Comparison of ENCODE assay signal across 14 mouse cellular contexts in genomic region chr1:191307766-191308455, GRCm38 (mm10). TPM values are rescaled to one million over a fixed set of nuclear protein-coding genes. Genes with fewer than 3 reads are reported as not detected.
DNase-seq lines count a peak whose midpoint lies in the region; ATAC-seq and TF ChIP-seq lines count a peak whose summit lies in the region.
"Had no signal": no experiment of that assay in that cellular context is flagged by ENCODE, and none has a peak within 500 bp of the region (broad histone marks: within the 10 kb centered on the region; RNA-seq: fewer than 3 reads in every experiment).

No protein-coding gene starts in this region.

- no peak overlapping the region for H3K4me3 ChIP-seq in kidney, adult 2 months (ENCODE audit: insufficient read depth, low read depth, low read length)
- H3K4me3 ChIP-seq in midbrain, postnatal 0 days (ENCODE audit: low read depth, low read length) = no peak overlapping the region
- H3K4me3 ChIP-seq in midbrain, embryonic 13.5 days (replicated peaks) = no peak overlapping the region
- H3K4me3 ChIP-seq: embryonic facial prominence, embryonic 15.5 days had no signal

- no peak for TF ChIP-seq POLR2A in kidney, adult 2 months (IDR thresholded peaks at IDR 0.05; ENCODE audit: low read depth, low read length)

- WGBS in kidney, adult 2 months = 92% methylated on average over 9 of the region's 9 CpGs
- WGBS in midbrain, postnatal 0 days = 85% methylated on average over 9 of the region's 9 CpGs
- 87% methylated on average over 9 of the region's 9 CpGs for WGBS in midbrain, embryonic 13.5 days

- no peak overlapping the region for H3K27ac ChIP-seq in kidney, adult 2 months (ENCODE audit: insufficient read depth, low read depth, low read length)
- H3K27ac ChIP-seq in midbrain, postnatal 0 days (ENCODE audit: low read depth, low read length) = no peak overlapping the region
- H3K27ac ChIP-seq in midbrain, embryonic 13.5 days = no peak overlapping the region
- H3K27ac ChIP-seq: embryonic facial prominence, embryonic 15.5 days; hindbrain, embryonic 14.5 days had no signal

- TF ChIP-seq CTCF in kidney, adult 2 months (conservative IDR thresholded peaks at IDR 0.05; ENCODE audit: insufficient read depth, insufficient read length, low read depth, low read length) = peak; percentile 43
- TF ChIP-seq CTCF in midbrain, postnatal 0 days (IDR thresholded peaks at IDR 0.05) = peak; percentile 61

- H3K9me3 ChIP-seq in midbrain, postnatal 0 days (ENCODE audit: low read length) = no peaks in the 10 kb centered on the region
- 0 out of 2 replicates have a peak, but pooled peaks cover 6% of the 10 kb centered on the region for H3K9me3 ChIP-seq in midbrain, embryonic 13.5 days
- H3K9me3 ChIP-seq: embryonic facial prominence, embryonic 15.5 days had no signal

- no peak for ATAC-seq in midbrain, postnatal 0 days (ENCODE audit: low FRiP score)
- no peak for ATAC-seq in midbrain, embryonic 13.5 days
- ATAC-seq: activated CD4-positive, CD25-positive, alpha-beta regulatory T cell, adult 4 months; forebrain, embryonic 14.5 days had no signal

- H3K4me2 ChIP-seq in midbrain, postnatal 0 days (ENCODE audit: low read depth, low read length, poor library complexity, severe bottlenecking) = no peak overlapping the region
- H3K4me2 ChIP-seq in midbrain, embryonic 13.5 days (replicated peaks) = no peak overlapping the region
- H3K4me2 ChIP-seq: embryonic facial prominence, embryonic 15.5 days; hindbrain, embryonic 14.5 days had no signal

- H3K27me3 ChIP-seq in kidney, adult 2 months (replicated peaks; ENCODE audit: control insufficient read depth, insufficient read depth, low read length) = no peaks in the 10 kb centered on the region
- H3K27me3 ChIP-seq in midbrain, postnatal 0 days (ENCODE audit: insufficient read depth, low read length) = no peaks in the 10 kb centered on the region
- no peaks in the 10 kb centered on the region for H3K27me3 ChIP-seq in midbrain, embryonic 13.5 days
- H3K27me3 ChIP-seq: embryonic facial prominence, embryonic 15.5 days had no signal

- no peaks in the 10 kb centered on the region; the same call in 1 of the 2 replicates for H3K4me1 ChIP-seq in kidney, adult 2 months (ENCODE audit: control insufficient read depth, insufficient read depth, low read length)
- H3K4me1 ChIP-seq in midbrain, postnatal 0 days (ENCODE audit: insufficient read depth, low read length) = no peaks in the 10 kb centered on the region
- H3K4me1 ChIP-seq in midbrain, embryonic 13.5 days (replicated peaks) = peaks cover 3% of the 10 kb centered on the region

- no peak for DNase-seq in kidney, adult 2 months
- DNase-seq in kidney, postnatal 36 days = no peak
- DNase-seq in midbrain, postnatal 0 days (ENCODE audit: low spot score) = no peak
- DNase-seq in NIH3T3 (ENCODE audit: low read depth) = peak; percentile 55
- no peak for DNase-seq in adrenal gland, postnatal 14 days
- no peak for DNase-seq in cerebellum, adult 8-10 months
- DNase-seq: gastrocnemius, postnatal 36 days; kidney, postnatal 14 days had no signal

- no peaks in the 10 kb centered on the region for H3K36me3 ChIP-seq in kidney, adult 2 months (ENCODE audit: control insufficient read depth, insufficient read depth, low read length)
- H3K36me3 ChIP-seq in midbrain, postnatal 0 days (ENCODE audit: insufficient read depth, low read length) = peaks cover 3% of the 10 kb centered on the region
- peaks cover 10% of the 10 kb centered on the region; the same call in 1 of the 2 replicates for H3K36me3 ChIP-seq in midbrain, embryonic 13.5 days

- H3K9ac ChIP-seq in midbrain, postnatal 0 days (replicated peaks; ENCODE audit: low read length, poor library complexity, severe bottlenecking) = no peak overlapping the region
- no peak overlapping the region for H3K9ac ChIP-seq in midbrain, embryonic 13.5 days (replicated peaks)
- H3K9ac ChIP-seq: embryonic facial prominence, embryonic 15.5 days; hindbrain, embryonic 14.5 days had no signal

RNA-seq across cellular contexts. Expression of gene Nenf, which starts 10.1 kb away (rescaled TPM):
- polyA plus RNA-seq in kidney, adult 2 months (2012; rRNA removed) = 146 and 165 TPM in 2 replicates
- 168 and 184 TPM in 2 replicates for total RNA-seq in midbrain, postnatal 0 days (2014; rRNA removed)
- 185 and 200 TPM in 2 replicates for polyA plus RNA-seq in midbrain, postnatal 0 days (2015; fragmentation: Nextera tagmentation; extraction: Ambion mirVana)
- 81.7 and 87.5 TPM in 2 replicates for polyA plus RNA-seq in midbrain, embryonic 13.5 days (2015; fragmentation: Nextera tagmentation; extraction: Ambion mirVana)
- total RNA-seq in adrenal gland, postnatal 14 days (2021) = 89.6 and 91.5 TPM in 2 replicates
- total RNA-seq: neutrophil, adult 5-6 weeks had no signal

RNA-seq across cellular contexts. Expression of gene Tmem206, which starts 17.8 kb away (rescaled TPM):
- 22.1 and 22.2 TPM in 2 replicates for polyA plus RNA-seq in kidney, adult 2 months (2012; rRNA removed)
- total RNA-seq in midbrain, postnatal 0 days (2014; rRNA removed) = 19.7 and 23.2 TPM in 2 replicates
- 27.6 and 28.3 TPM in 2 replicates for polyA plus RNA-seq in midbrain, postnatal 0 days (2015; fragmentation: Nextera tagmentation; extraction: Ambion mirVana)
- polyA plus RNA-seq in midbrain, embryonic 13.5 days (2015; fragmentation: Nextera tagmentation; extraction: Ambion mirVana) = 46.9 and 48.7 TPM in 2 replicates
- 6.2 and 6.8 TPM in 2 replicates for total RNA-seq in adrenal gland, postnatal 14 days (2021)
